In the genomic region with DNA sequence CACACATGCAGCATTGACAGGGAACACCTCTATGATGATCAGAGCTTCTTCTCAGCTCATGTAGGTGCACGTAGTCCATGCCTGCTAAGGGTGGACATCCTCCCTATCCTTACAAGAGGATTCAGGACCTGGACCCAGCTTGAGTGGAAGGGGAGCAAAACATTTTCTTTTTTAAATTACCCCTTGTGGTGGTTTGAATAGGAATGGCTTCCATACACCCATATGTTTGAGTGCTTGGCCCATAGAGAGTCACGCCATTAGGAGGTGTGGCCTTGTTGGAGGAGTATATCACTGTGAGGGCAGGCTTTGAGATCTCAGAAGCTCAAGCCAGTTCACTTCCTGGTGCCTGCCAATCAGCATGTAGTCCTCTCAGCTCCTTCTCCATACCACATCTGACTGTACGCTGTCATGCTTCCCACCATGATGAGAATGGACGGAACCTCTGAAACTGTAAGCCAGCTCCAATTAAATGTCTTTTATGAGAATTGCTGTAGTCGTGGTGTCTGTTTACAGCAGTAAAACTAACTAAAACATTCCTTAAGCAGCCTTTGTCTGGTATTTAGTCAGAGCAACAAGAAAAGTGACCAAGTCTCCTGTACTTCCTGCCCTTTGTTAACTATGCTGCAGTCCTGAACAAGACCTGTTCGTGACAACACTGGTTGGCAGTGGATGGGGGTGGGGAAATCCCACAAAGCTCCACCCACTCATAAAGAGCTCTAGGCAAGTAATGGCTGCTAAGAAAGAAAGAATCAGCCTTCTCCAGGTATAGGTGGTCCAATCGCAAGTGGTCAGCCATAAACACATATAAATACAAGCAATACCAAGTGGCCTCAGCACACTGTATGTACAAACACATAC, we compare ENCODE assay signal across 1 mouse cellular context.
TF ChIP-seq lines count a peak whose summit lies in the region.

No protein-coding gene starts in this region.

TF ChIP-seq in CH12.LX, 34 proteins besides CTCF, POLR2A, EP300 and RAD21 (continued from another document):
- TF ChIP-seq E2F4 (IDR thresholded peaks at IDR 0.05; ENCODE audit: insufficient replicate concordance, low read depth, low read length) (no peak), ZMIZ1 (IDR thresholded peaks at IDR 0.05; ENCODE audit: low read depth, low read length) (no peak), USF1 (IDR thresholded peaks at IDR 0.05; ENCODE audit: low read depth, low read length) (no peak), NELFE (IDR thresholded peaks at IDR 0.05; ENCODE audit: low read depth, low read length) (no peak), MEF2A (IDR thresholded peaks at IDR 0.05; ENCODE audit: borderline replicate concordance, low read depth, low read length) (no peak), JUN (IDR thresholded peaks at IDR 0.05; ENCODE audit: insufficient read depth, low read depth, low read length) (no peak), ZC3H11A (IDR thresholded peaks at IDR 0.05; ENCODE audit: low read depth, low read length) (no peak), ETS1 (conservative IDR thresholded peaks at IDR 0.05; ENCODE audit: low read depth, low read length) (no peak), NRF1 (IDR thresholded peaks at IDR 0.05; ENCODE audit: low read depth, low read length) (no peak), SIN3A (IDR thresholded peaks at IDR 0.05; ENCODE audit: low read length) (no peak)
